Mouse (Mus musculus): ENCODE measurements around the gene Fam189a1.
A peak's percentile ranks its signal among the peaks of the same experiment; 100 is the strongest.

Fam189a1 gene

GRCm38 (mm10) chr7:64819683-64820082 lies 336.7 kb downstream of the Fam189a1 start:
- peak; percentile 3 for DNase-seq (ENCODE audit: low spot score)

GRCm38 (mm10) chr7:64808876-64809275 lies 347.5 kb downstream of the Fam189a1 start:
- DNase-seq (ENCODE audit: low spot score) = peak; percentile 63

GRCm38 (mm10) chr7:64805100-64805499 lies 351.3 kb downstream of the Fam189a1 start:
- no peak for DNase-seq (ENCODE audit: low spot score)

GRCm38 (mm10) chr7:64795554-64795953 lies 360.8 kb downstream of the Fam189a1 start:
- no peak for DNase-seq (ENCODE audit: low spot score)

GRCm38 (mm10) chr7:64792031-64792430 lies 364.3 kb downstream of the Fam189a1 start:
- no peak for DNase-seq (ENCODE audit: low spot score)

- DNase-seq (ENCODE audit: low spot score) = no peak
Measured at GRCm38 (mm10) chr7:64791145-64791544, 365.2 kb downstream of the Fam189a1 start.

- no peak for DNase-seq (ENCODE audit: low spot score)
Measured at GRCm38 (mm10) chr7:64785040-64785439, 371.3 kb downstream of the Fam189a1 start.

- no peak for DNase-seq (ENCODE audit: low spot score)
Measured at GRCm38 (mm10) chr7:64779501-64779900, 376.9 kb downstream of the Fam189a1 start.

- no peak for DNase-seq (ENCODE audit: low spot score)
Measured at GRCm38 (mm10) chr7:64776708-64777489, 379.5 kb downstream of the Fam189a1 start.

GRCm38 (mm10) chr7:64773465-64773864 lies 382.9 kb downstream of the Fam189a1 start:
- DNase-seq (ENCODE audit: low spot score) = peak; percentile 49

GRCm38 (mm10) chr7:64770779-64771390 lies 385.5 kb downstream of the Fam189a1 start:
- DNase-seq (ENCODE audit: low spot score) = peak; percentile 21

GRCm38 (mm10) chr7:64769768-64770167 lies 386.6 kb downstream of the Fam189a1 start:
- DNase-seq (ENCODE audit: low spot score) = no peak

GRCm38 (mm10) chr7:64765595-64765994 lies 390.8 kb downstream of the Fam189a1 start:
- no peak for DNase-seq (ENCODE audit: low spot score)

- no peak for DNase-seq (ENCODE audit: low spot score)
Measured at GRCm38 (mm10) chr7:64755141-64755540, 401.2 kb downstream of the Fam189a1 start.

GRCm38 (mm10) chr7:64754161-64754560 lies 402.2 kb downstream of the Fam189a1 start:
- peak; percentile 25 for DNase-seq (ENCODE audit: low spot score)

- no peak for DNase-seq (ENCODE audit: low spot score)
Measured at GRCm38 (mm10) chr7:64753678-64754077, 402.7 kb downstream of the Fam189a1 start.

GRCm38 (mm10) chr7:64752133-64752532 lies 404.2 kb downstream of the Fam189a1 start:
- DNase-seq (ENCODE audit: low spot score) = no peak

- DNase-seq (ENCODE audit: low spot score) = peak; percentile 85
Measured at GRCm38 (mm10) chr7:64751465-64751864, 404.9 kb downstream of the Fam189a1 start.

- DNase-seq (ENCODE audit: low spot score) = no peak
Measured at GRCm38 (mm10) chr7:64743610-64744009, 412.8 kb downstream of the Fam189a1 start.

GRCm38 (mm10) chr7:64741333-64742307 lies 414.8 kb downstream of the Fam189a1 start:
- peak; percentile 96 for DNase-seq (ENCODE audit: low spot score)

GRCm38 (mm10) chr7:64739131-64739530 lies 417.2 kb downstream of the Fam189a1 start:
- peak; percentile 73 for DNase-seq (ENCODE audit: low spot score)

- peak; percentile 84 for DNase-seq (ENCODE audit: low spot score)
Measured at GRCm38 (mm10) chr7:64729785-64730184, 426.6 kb downstream of the Fam189a1 start.
